Mouse (Mus musculus): ENCODE data around the gene Med12l. TPM values are rescaled to one million over a fixed set of nuclear protein-coding genes. Genes with fewer than 3 reads are reported as not detected.

Gene Med12l
- polyA plus RNA-seq, 1 experiment = 11.7 TPM

- Histone ChIP-seq H3K4me3 (ENCODE audit: low read depth, low read length) (no peak overlapping the region), H3K9ac (ENCODE audit: low read depth, poor library complexity, severe bottlenecking) (no peak overlapping the region), H3K27me3 (ENCODE audit: control insufficient read depth, insufficient read depth, low read length, poor library complexity, severe bottlenecking) (no peaks in the 10 kb centered on the region), H3K9me3 (replicated peaks; ENCODE audit: control insufficient read depth, insufficient read depth, low read length, poor library complexity, severe bottlenecking) (no peaks in the 10 kb centered on the region), H3K4me1 (ENCODE audit: control insufficient read depth, insufficient read depth, low read length) (no peaks in the 10 kb centered on the region), H3K36me3 (ENCODE audit: control insufficient read depth, insufficient read depth, low read length, poor library complexity, severe bottlenecking) (no peaks in the 10 kb centered on the region), H3K27ac (ENCODE audit: insufficient read depth, low read length) (no peak overlapping the region)
- no peak for TF ChIP-seq CTCF (IDR thresholded peaks at IDR 0.05; ENCODE audit: low read depth, low read length)
- TF ChIP-seq EP300 (IDR thresholded peaks at IDR 0.05; ENCODE audit: insufficient read depth, low read depth, low read length) = no peak
- TF ChIP-seq POLR2A (IDR thresholded peaks at IDR 0.05; ENCODE audit: insufficient read depth, low read length) = no peak
Observed at GRCm38 (mm10) chr3:59141507-59142305, 136.1 kb downstream of the Med12l start.

- TF ChIP-seq POLR2A (IDR thresholded peaks at IDR 0.05; ENCODE audit: insufficient read depth, low read length) = no peak
- Histone ChIP-seq H3K27me3 (ENCODE audit: control insufficient read depth, insufficient read depth, low read length, poor library complexity, severe bottlenecking) (no peaks in the 10 kb centered on the region), H3K36me3 (ENCODE audit: control insufficient read depth, insufficient read depth, low read length, poor library complexity, severe bottlenecking) (no peaks in the 10 kb centered on the region), H3K4me1 (ENCODE audit: control insufficient read depth, insufficient read depth, low read length) (no peaks in the 10 kb centered on the region), H3K4me3 (ENCODE audit: low read depth, low read length) (no peak overlapping the region), H3K27ac (ENCODE audit: insufficient read depth, low read length) (no peak overlapping the region), H3K9me3 (replicated peaks; ENCODE audit: control insufficient read depth, insufficient read depth, low read length, poor library complexity, severe bottlenecking) (no peaks in the 10 kb centered on the region), H3K9ac (ENCODE audit: low read depth, poor library complexity, severe bottlenecking) (no peak overlapping the region)
Observed at GRCm38 (mm10) chr3:59145194-59145593, 139.6 kb downstream of the Med12l start.

GRCm38 (mm10) chr3:59149646-59150045, 144.0 kb downstream of the Med12l start:
- TF ChIP-seq EP300 (IDR thresholded peaks at IDR 0.05; ENCODE audit: insufficient read depth, low read depth, low read length) = no peak
- TF ChIP-seq POLR2A (IDR thresholded peaks at IDR 0.05; ENCODE audit: insufficient read depth, low read length) = no peak
- TF ChIP-seq CTCF (IDR thresholded peaks at IDR 0.05; ENCODE audit: low read depth, low read length) = no peak
- no peaks in the 10 kb centered on the region for H3K9me3 ChIP-seq (replicated peaks; ENCODE audit: control insufficient read depth, insufficient read depth, low read length, poor library complexity, severe bottlenecking)
- H3K27ac ChIP-seq (ENCODE audit: insufficient read depth, low read length) = no peak overlapping the region
- no peaks in the 10 kb centered on the region for H3K4me1 ChIP-seq (ENCODE audit: control insufficient read depth, insufficient read depth, low read length)
- H3K9ac ChIP-seq (ENCODE audit: low read depth, poor library complexity, severe bottlenecking) = no peak overlapping the region
- no peaks in the 10 kb centered on the region for H3K36me3 ChIP-seq (ENCODE audit: control insufficient read depth, insufficient read depth, low read length, poor library complexity, severe bottlenecking)
- no peak overlapping the region for H3K4me3 ChIP-seq (ENCODE audit: low read depth, low read length)
- no peaks in the 10 kb centered on the region for H3K27me3 ChIP-seq (ENCODE audit: control insufficient read depth, insufficient read depth, low read length, poor library complexity, severe bottlenecking)

GRCm38 (mm10) chr3:59150624-59151023, 145.0 kb downstream of the Med12l start:
- Histone ChIP-seq H3K4me1 (ENCODE audit: control insufficient read depth, insufficient read depth, low read length) (no peaks in the 10 kb centered on the region), H3K9me3 (replicated peaks; ENCODE audit: control insufficient read depth, insufficient read depth, low read length, poor library complexity, severe bottlenecking) (no peaks in the 10 kb centered on the region), H3K9ac (ENCODE audit: low read depth, poor library complexity, severe bottlenecking) (no peak overlapping the region), H3K4me3 (ENCODE audit: low read depth, low read length) (no peak overlapping the region), H3K27me3 (ENCODE audit: control insufficient read depth, insufficient read depth, low read length, poor library complexity, severe bottlenecking) (no peaks in the 10 kb centered on the region), H3K27ac (ENCODE audit: insufficient read depth, low read length) (no peak overlapping the region), H3K36me3 (ENCODE audit: control insufficient read depth, insufficient read depth, low read length, poor library complexity, severe bottlenecking) (no peaks in the 10 kb centered on the region)
- TF ChIP-seq POLR2A (IDR thresholded peaks at IDR 0.05; ENCODE audit: insufficient read depth, low read length) (no peak), EP300 (IDR thresholded peaks at IDR 0.05; ENCODE audit: insufficient read depth, low read depth, low read length) (no peak), CTCF (IDR thresholded peaks at IDR 0.05; ENCODE audit: low read depth, low read length) (no peak)

GRCm38 (mm10) chr3:59153424-59153823, 147.8 kb downstream of the Med12l start, which contains the start of gene P2ry14:
Gene P2ry14, minus strand, starts transcription at chr3:59153618.
- no peaks in the 10 kb centered on the region for H3K9me3 ChIP-seq (replicated peaks; ENCODE audit: control insufficient read depth, insufficient read depth, low read length, poor library complexity, severe bottlenecking)
- H3K36me3 ChIP-seq (ENCODE audit: control insufficient read depth, insufficient read depth, low read length, poor library complexity, severe bottlenecking) = no peaks in the 10 kb centered on the region
- no peaks in the 10 kb centered on the region for H3K27me3 ChIP-seq (ENCODE audit: control insufficient read depth, insufficient read depth, low read length, poor library complexity, severe bottlenecking)
- H3K27ac ChIP-seq (ENCODE audit: insufficient read depth, low read length) = no peak within 1 kb of the TSS
- no peak within 1 kb of the TSS for H3K9ac ChIP-seq (ENCODE audit: low read depth, poor library complexity, severe bottlenecking)
- TF ChIP-seq CTCF (IDR thresholded peaks at IDR 0.05; ENCODE audit: low read depth, low read length) (no peak), POLR2A (IDR thresholded peaks at IDR 0.05; ENCODE audit: insufficient read depth, low read length) (no peak), EP300 (IDR thresholded peaks at IDR 0.05; ENCODE audit: insufficient read depth, low read depth, low read length) (no peak)
- no peaks in the 10 kb centered on the region for H3K4me1 ChIP-seq (ENCODE audit: control insufficient read depth, insufficient read depth, low read length)
- H3K4me3 ChIP-seq (ENCODE audit: low read depth, low read length) = no peak within 1 kb of the TSS

- Histone ChIP-seq H3K9me3 (replicated peaks; ENCODE audit: control insufficient read depth, insufficient read depth, low read length, poor library complexity, severe bottlenecking) (no peaks in the 10 kb centered on the region), H3K4me1 (ENCODE audit: control insufficient read depth, insufficient read depth, low read length) (no peaks in the 10 kb centered on the region), H3K4me3 (ENCODE audit: low read depth, low read length) (no peak overlapping the region), H3K27me3 (ENCODE audit: control insufficient read depth, insufficient read depth, low read length, poor library complexity, severe bottlenecking) (no peaks in the 10 kb centered on the region), H3K9ac (ENCODE audit: low read depth, poor library complexity, severe bottlenecking) (no peak overlapping the region), H3K36me3 (ENCODE audit: control insufficient read depth, insufficient read depth, low read length, poor library complexity, severe bottlenecking) (no peaks in the 10 kb centered on the region), H3K27ac (ENCODE audit: insufficient read depth, low read length) (no peak overlapping the region)
- TF ChIP-seq EP300 (IDR thresholded peaks at IDR 0.05; ENCODE audit: insufficient read depth, low read depth, low read length) (no peak), CTCF (IDR thresholded peaks at IDR 0.05; ENCODE audit: low read depth, low read length) (no peak), POLR2A (IDR thresholded peaks at IDR 0.05; ENCODE audit: insufficient read depth, low read length) (no peak)
Observed at GRCm38 (mm10) chr3:59154888-59155287, 149.3 kb downstream of the Med12l start.
